Mouse (Mus musculus) mesoderm, embryonic 11.5 days (tissue): ENCODE measurements around the gene Nenf.
A peak's percentile ranks its signal among the peaks of the same experiment; 100 is the strongest.

Experiments
- DNase-seq: peaks from one replicate; pipeline ENCODE4 v3.0.0-alpha.2; 2012; ENCODE audit warnings: low read depth, low spot score

Nenf gene

DNA sequence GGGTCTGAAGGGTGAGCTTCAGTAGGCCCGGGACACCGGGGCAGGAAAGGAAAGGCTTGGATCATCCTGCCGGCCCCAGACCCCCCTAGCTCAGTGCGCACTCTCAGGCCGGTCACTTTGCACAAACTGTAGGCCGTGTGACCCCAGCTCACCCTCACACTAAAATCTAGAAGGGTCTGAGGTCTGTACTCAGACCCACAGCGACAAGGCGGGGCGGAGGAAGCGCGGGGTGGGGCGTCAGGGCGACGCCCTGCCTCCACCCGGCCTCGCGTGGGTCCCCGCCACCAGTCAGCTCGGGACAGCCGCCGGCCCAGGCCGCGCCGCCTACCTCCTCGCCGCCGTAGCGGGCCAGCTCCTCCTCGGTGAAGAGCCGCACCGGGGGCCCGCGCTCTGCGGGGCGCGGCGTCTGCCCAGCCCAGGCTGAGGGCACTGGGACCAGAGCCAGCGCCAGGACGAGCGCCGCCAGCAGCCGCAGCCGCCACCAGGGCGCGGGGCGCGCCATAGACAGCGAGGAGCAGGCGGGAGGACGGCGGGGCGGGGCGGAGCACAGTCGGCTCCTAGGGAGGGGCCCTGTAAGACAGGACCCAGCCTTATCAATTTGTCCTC is at the start of gene Nenf:
TSS of gene Nenf (minus strand) at position 604 of the 606 bp plus-strand sequence.
- peak; percentile 53 for DNase-seq

DNA sequence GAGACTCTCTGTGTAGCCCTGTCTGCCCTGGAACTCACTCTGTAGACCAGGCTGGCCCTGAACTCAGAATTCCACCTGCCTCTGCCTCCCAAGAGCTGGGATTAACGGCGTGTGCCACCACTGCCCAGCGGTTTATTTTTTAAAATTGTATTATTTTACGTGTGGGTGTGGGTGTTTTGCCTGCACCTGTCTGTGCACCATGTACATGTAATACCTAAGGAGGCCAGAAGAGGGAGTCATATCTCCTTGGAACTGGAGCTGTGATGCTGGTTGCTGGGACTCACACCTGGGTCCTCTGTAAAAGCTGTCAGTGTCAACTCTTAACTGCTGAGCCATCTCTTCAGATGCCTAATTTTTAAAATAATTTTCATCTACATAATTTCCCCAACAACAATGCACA is 46.5 kb upstream of the Nenf start:
- DNase-seq: peak; percentile 57

DNA sequence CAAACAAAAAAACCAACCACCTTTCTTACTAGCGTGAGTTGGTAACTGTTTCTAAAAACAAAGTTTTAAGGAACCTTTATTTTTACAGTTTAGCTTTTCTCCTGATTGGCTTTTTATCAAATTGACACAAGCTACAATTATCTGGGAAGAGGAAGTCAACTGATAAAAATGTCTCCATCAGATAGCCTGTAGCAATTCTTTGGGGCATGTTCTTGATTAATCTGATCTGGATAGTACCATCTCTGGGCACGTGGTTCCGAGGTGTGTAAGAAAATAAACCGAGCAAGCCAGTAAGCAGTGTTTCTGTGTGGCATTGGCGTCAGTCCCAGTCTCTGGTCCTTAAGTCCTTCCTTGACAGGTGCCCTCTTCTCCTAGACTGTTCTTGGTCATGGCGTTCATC is 44.4 kb upstream of the Nenf start:
- DNase-seq: no peak

- no peak for DNase-seq
Observed at GRCm38 (mm10) chr1:191359478-191359877, 41.5 kb upstream of the Nenf start.

DNA sequence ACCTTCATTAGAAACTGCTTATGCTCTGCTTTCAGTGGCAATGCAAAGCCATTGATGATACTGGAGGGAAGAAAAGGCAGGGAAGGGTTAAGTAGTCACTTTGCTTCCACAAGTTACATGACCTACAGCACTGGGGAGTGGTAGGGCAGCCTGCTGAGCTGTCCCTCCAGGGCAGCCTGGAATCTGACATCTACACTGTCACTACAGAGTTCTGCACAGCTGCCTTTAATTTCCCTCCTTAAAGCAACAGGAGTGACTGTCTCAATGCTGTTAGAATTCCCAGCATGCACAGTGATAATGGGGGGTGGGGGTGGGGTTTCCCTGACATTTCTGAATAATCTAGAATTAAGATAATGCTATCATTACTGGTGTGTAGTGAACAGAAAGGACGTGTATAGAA is 38.9 kb upstream of the Nenf start:
- no peak for DNase-seq

- DNase-seq: no peak
Observed at GRCm38 (mm10) chr1:191353836-191354235, 35.8 kb upstream of the Nenf start.

- DNase-seq: peak; percentile 34
Observed at GRCm38 (mm10) chr1:191352786-191353488, 34.9 kb upstream of the Nenf start.

- no peak for DNase-seq
Observed at GRCm38 (mm10) chr1:191350355-191350754, 32.4 kb upstream of the Nenf start.

- DNase-seq: no peak
Observed at GRCm38 (mm10) chr1:191349486-191350037, 31.6 kb upstream of the Nenf start.

GRCm38 (mm10) chr1:191348996-191349395 is 31.0 kb upstream of the Nenf start:
- DNase-seq: no peak

- DNase-seq: no peak
Observed at GRCm38 (mm10) chr1:191348592-191348991, 30.6 kb upstream of the Nenf start.

GRCm38 (mm10) chr1:191347602-191348001 is 29.6 kb upstream of the Nenf start:
- no peak for DNase-seq

- DNase-seq: no peak
Observed at GRCm38 (mm10) chr1:191340530-191340929, 22.5 kb upstream of the Nenf start.

GRCm38 (mm10) chr1:191339876-191340275 is 21.9 kb upstream of the Nenf start:
- DNase-seq: no peak

GRCm38 (mm10) chr1:191334500-191334899 is 16.5 kb upstream of the Nenf start:
- DNase-seq: no peak

- no peak for DNase-seq
Observed at GRCm38 (mm10) chr1:191330356-191330755, 12.4 kb upstream of the Nenf start.

- DNase-seq: no peak
Observed at GRCm38 (mm10) chr1:191328019-191328441, 10.0 kb upstream of the Nenf start.

DNA sequence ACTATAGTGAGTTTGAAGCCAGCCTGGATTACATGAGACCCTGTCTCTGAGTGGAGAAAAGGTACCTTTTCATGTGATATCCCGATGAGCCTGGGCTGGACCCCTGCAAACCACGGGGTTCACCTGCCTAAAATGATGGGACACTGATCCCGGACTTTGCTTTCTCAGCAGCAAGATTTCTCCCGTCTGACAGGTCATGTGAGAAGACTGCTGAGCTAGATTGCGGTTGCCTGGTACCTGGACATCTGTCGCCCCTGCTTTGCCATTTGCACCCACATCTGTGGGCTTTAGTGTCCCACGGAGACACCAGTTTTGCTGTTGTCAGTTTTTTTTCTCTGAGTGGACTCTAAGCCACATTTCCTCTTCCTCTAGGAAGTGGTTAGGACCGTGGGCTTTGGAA is 9.3 kb upstream of the Nenf start:
- DNase-seq: no peak

DNA sequence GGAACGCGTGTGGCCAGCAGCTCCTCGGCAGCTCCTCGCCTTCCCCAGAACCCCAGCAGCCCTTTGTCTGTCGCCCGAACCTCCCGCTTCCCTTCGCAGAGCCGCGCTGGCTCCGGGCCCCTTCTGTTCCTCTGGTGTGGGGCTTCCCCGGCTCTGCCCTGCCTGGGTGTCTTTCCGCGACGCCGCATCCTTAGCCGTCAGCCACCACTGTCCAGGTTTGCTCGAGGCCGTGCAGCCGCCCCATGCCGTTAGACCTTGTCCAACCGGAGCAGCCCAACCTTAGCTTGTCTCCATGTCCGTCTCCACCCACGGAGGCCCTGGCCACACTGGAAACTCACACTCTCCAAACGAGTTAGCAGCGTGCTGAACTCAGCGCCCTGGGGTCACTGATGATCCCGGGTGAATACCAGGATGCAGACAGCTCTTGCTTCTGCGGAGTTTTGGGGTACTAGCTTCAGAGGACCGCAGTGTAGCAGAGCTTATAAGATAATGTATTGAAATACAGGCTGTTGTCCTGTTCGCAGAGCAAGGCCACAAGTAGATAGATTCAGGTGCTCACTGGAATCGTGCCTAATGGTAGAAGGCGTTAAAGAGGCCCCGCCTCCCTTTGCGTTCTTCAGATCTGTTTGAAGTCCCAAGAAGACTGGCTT is 8.4 kb upstream of the Nenf start:
- peak; percentile 49 for DNase-seq

DNA sequence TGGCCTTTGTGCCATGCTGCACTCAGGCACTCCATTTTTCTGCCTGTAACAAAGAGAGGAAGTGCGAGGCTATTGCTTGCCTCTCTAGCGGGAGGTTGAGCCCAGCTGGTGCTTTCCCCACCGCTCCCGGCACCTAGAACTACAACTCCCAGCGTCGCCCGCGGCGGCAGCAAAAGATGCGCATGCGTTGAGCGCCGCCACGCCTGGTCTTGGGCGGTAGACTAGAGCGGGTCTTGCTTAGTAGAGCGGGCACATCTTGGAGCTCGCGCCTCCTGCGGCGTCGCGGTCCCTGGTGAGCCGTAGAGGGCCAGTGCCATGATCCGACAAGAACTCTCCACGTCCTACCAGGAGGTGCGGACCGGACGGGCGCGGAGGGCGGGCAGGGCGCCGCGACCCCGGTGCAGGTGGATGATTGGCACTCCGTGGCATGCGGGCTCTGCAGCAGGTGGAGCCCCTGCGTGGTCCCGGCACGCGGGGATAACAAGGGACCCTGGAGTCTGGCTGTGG is 7.8 kb upstream of the Nenf start, which contains the start of gene Tmem206:
TSS of gene Tmem206 (plus strand) at position 187 of the 507 bp plus-strand sequence.
- DNase-seq: peak; percentile 97

DNA sequence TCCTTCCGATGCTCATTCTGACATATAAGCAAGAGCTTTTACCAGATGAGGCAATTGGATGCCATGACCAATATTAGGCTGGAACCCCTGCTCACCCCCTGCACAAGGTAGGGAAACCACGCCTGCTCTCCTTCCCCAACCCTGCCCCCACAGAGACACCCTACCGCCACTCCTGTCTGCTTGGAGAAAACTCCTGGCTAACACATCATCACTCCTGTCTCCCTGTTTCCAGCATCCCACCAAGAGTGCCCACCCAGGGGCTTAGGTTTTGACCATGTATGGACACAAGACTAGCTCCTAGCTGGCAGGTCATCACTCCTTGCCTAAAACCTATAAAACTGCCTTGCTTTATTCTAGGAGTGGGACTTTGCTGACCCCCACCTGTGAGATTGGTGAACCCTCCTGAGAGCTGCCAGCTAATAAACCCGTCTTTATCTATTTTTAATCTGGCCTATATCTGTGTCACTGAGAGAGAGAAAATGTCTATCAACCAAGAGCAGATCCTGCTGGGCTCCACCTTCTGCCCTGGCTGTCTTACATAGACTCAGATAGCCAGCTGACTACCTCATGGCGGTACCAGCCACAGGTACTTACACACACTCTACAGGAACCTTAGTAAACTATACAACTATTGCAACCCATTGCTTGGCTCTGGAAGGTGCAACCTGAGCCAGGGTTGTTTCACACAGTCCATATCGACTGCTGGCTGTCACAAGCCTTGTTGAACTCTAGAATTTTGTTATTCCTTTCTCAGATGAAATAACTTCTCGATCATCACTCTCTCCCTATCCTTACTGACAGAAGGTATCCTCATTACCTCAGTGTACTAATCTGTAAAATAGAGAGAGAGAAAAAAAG is 7.0 kb upstream of the Nenf start:
- DNase-seq: no peak
